Mouse (Mus musculus): ENCODE measurements around the gene Pde3b.

DNA sequence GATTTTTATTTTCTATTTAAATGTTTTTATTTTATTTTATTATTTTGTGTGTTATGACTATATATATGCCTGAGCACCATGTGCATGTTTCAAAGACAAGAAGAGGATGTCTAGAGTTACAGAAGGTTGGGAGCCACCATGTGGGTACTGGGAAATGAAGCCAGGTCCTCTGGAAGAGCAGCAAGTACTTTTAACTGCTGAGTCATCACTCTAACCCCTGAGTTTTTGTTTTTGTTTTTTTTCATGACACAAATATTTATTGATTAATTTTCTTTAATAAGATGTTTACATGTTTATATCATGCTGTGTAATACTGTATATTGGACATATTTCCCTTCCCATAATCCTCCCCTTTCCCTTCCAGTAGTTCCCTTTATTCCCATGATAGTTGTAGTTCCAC lies 77.5 kb downstream of the Pde3b start:
- no peak for TF ChIP-seq ZC3H11A (IDR thresholded peaks at IDR 0.05; ENCODE audit: borderline replicate concordance, low read depth, low read length)
- no peak for TF ChIP-seq HCFC1 (IDR thresholded peaks at IDR 0.05; ENCODE audit: borderline replicate concordance, insufficient read depth, low read length)

Measured in ES-E14 (cell line).